8 mouse cellular contexts compared by ENCODE assay signal in the genomic region with DNA sequence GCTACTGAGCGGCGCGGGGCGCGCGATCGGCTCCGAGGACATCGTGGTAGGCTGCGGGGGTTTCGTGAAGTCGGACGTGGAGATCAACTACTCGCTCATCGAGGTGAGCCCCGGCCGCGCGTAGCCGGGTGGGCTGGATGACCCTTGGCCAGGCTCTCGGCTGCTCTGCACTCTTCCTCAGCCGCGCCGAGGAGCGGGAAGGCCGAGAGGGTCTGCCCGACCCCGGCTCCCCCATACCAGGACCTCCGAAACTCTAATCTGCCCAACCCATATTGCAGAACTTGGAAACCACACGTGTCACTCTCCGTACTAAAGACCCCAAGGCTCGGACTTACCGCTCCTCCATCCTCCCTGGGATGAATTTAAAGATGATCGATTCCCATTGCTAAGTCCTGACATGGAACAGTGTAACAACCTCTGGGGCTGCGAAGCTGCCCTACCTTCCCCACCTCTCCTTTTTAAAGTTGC. TPM values are rescaled to one million over a fixed set of nuclear protein-coding genes. Genes with fewer than 3 reads are reported as not detected.
DNase-seq lines count a peak whose midpoint lies in the region; ATAC-seq and TF ChIP-seq lines count a peak whose summit lies in the region.

No protein-coding gene starts in this region.

- H3K27me3 ChIP-seq in heart, adult 2 months (ENCODE audit: control insufficient read depth, insufficient read depth, low read length): no peaks in the 10 kb centered on the region
- H3K27me3 ChIP-seq in C2C12 (ENCODE audit: control insufficient read depth, insufficient read depth, insufficient read length): no peaks in the 10 kb centered on the region
- peaks cover 11% of the 10 kb centered on the region; the same call in 1 of the 2 replicates for H3K27me3 ChIP-seq in forebrain, embryonic 12.5 days
- no peaks in the 10 kb centered on the region for H3K27me3 ChIP-seq in liver, embryonic 14.5 days (ENCODE audit: control insufficient read depth, insufficient read depth, low read length)

- peaks cover 2% of the 10 kb centered on the region for H3K79me2 ChIP-seq in heart, adult 2 months (replicated peaks; ENCODE audit: control insufficient read depth, insufficient read depth, low read length)
- peaks cover 11% of the 10 kb centered on the region for H3K79me2 ChIP-seq in C2C12 (ENCODE audit: control insufficient read depth, insufficient read depth)

- ATAC-seq in forebrain, embryonic 12.5 days (ENCODE audit: low FRiP score): peak; percentile 70; the same call in 1 of the 2 replicates
- peak; percentile 11 for ATAC-seq in liver, embryonic 14.5 days (ENCODE audit: insufficient read depth)
- no peak for ATAC-seq in granulocyte monocyte progenitor cell, adult 5-6 weeks (replicated peaks; ENCODE audit: poor library complexity, severe bottlenecking)

- H3K4me1 ChIP-seq in heart, adult 2 months (ENCODE audit: control insufficient read depth, insufficient read depth, low read length): peaks cover 5% of the 10 kb centered on the region; the same call in 1 of the 2 replicates
- H3K4me1 ChIP-seq in forebrain, embryonic 12.5 days: peaks cover 22% of the 10 kb centered on the region
- H3K4me1 ChIP-seq in liver, embryonic 14.5 days (replicated peaks; ENCODE audit: control insufficient read depth in 2 of 2, insufficient read depth in 2 of 2, low read length in 1 of 2): peaks cover 19 to 39% of the 10 kb centered on the region in 2 experiments

- H3ac ChIP-seq in C2C12 (ENCODE audit: control insufficient read depth, insufficient read length, low read depth): peak overlapping the region; percentile 92

- DNase-seq in heart, adult 2 months: no peak
- DNase-seq in heart, postnatal 4 days: no peak
- no peak for DNase-seq in liver, embryonic 14.5 days (ENCODE audit: low read depth in 3 of 3, low spot score in 3 of 3)
- no peak for DNase-seq in urinary bladder, postnatal 14 days (ENCODE audit: low spot score)
- DNase-seq in spleen, postnatal 14 days (ENCODE audit: low spot score in 2 of 2): no peak

- peak overlapping the region; percentile 97 for H3K9ac ChIP-seq in heart, adult 2 months (ENCODE audit: low read depth, low read length)
- peak overlapping the region; percentile 83 for H3K9ac ChIP-seq in forebrain, embryonic 12.5 days
- H3K9ac ChIP-seq in liver, embryonic 14.5 days (replicated peaks): peak overlapping the region; percentile 84

- H3K79me3 ChIP-seq in C2C12 (ENCODE audit: low read depth): peaks cover 8% of the 10 kb centered on the region

- no peaks in the 10 kb centered on the region for H3K9me3 ChIP-seq in forebrain, embryonic 12.5 days
- no peaks in the 10 kb centered on the region for H3K9me3 ChIP-seq in liver, embryonic 14.5 days (ENCODE audit: control insufficient read depth, low read length)

- no peak for TF ChIP-seq CTCF in heart, adult 2 months (IDR thresholded peaks at IDR 0.05)
- no peak for TF ChIP-seq CTCF in C2C12 (IDR thresholded peaks at IDR 0.05; ENCODE audit: control insufficient read depth, insufficient read depth, insufficient read length)
- no peak for TF ChIP-seq CTCF in liver, embryonic 14.5 days (IDR thresholded peaks at IDR 0.05; ENCODE audit: low read depth)

- WGBS in heart, adult 2 months: under 1% methylated on average over 35 of the region's 35 CpGs
- under 1% methylated on average over 31 of the region's 35 CpGs for WGBS in forebrain, embryonic 12.5 days
- WGBS in liver, embryonic 14.5 days (ENCODE audit: insufficient replicate concordance): under 1% methylated on average over 25 of the region's 35 CpGs

- H3K36me3 ChIP-seq in heart, adult 2 months (ENCODE audit: control insufficient read depth, insufficient read depth, low read length): no peaks in the 10 kb centered on the region
- H3K36me3 ChIP-seq in C2C12 (ENCODE audit: control insufficient read depth, insufficient read depth): no peaks in the 10 kb centered on the region
- H3K36me3 ChIP-seq in forebrain, embryonic 12.5 days (replicated peaks): peaks cover 13% of the 10 kb centered on the region
- peaks cover 7% of the 10 kb centered on the region; the same call in 1 of the 2 replicates for H3K36me3 ChIP-seq in liver, embryonic 14.5 days (replicated peaks; ENCODE audit: control insufficient read depth, insufficient read depth, low read depth)

- H3K4me3 ChIP-seq in heart, adult 2 months: peak overlapping the region; percentile 95
- peak overlapping the region; percentile 79 for H3K4me3 ChIP-seq in C2C12 (ENCODE audit: insufficient read depth, poor library complexity, severe bottlenecking)
- peak overlapping the region; percentile 85 for H3K4me3 ChIP-seq in forebrain, embryonic 12.5 days (replicated peaks)
- H3K4me3 ChIP-seq in liver, embryonic 14.5 days (ENCODE audit: insufficient read depth in 1 of 2, low read depth in 2 of 2, low read length in 2 of 2): peak overlapping the region; percentile 75 to 85

- H3K4me2 ChIP-seq in forebrain, embryonic 12.5 days: peak overlapping the region; percentile 78
- peak overlapping the region; percentile 92 for H3K4me2 ChIP-seq in liver, embryonic 14.5 days (ENCODE audit: low read depth)

- TF ChIP-seq EP300 in heart, adult 2 months (IDR thresholded peaks at IDR 0.05; ENCODE audit: insufficient read depth, low read depth, low read length): no peak
- no peak for TF ChIP-seq EP300 in liver, embryonic 14.5 days (IDR thresholded peaks at IDR 0.05; ENCODE audit: low read depth)

- intact Hi-C loops in heart, adult 2 months (cut with DNase I): loop anchor here (10.0 kb wide), 1 partner anchor 199 kb away; a partner anchor contains a TSS

- no peak for TF ChIP-seq POLR2A in heart, adult 2 months (IDR thresholded peaks at IDR 0.05; ENCODE audit: insufficient read depth, low read depth, low read length)

- peak overlapping the region; percentile 62 for H3K27ac ChIP-seq in heart, adult 2 months
- no peak overlapping the region for H3K27ac ChIP-seq in forebrain, embryonic 12.5 days
- no peak overlapping the region for H3K27ac ChIP-seq in liver, embryonic 14.5 days

TF ChIP-seq in C2C12, 6 proteins besides CTCF, POLR2A, EP300 and RAD21:
- TF ChIP-seq USF1 (IDR thresholded peaks at IDR 0.05; ENCODE audit: low read depth) (no peak), MAX (IDR thresholded peaks at IDR 0.05) (no peak), MYOG (IDR thresholded peaks at IDR 0.05; ENCODE audit: control insufficient read depth, extremely low read depth, insufficient read length) (no peak), FOSL1 (IDR thresholded peaks at IDR 0.05; ENCODE audit: insufficient read depth, low read length, poor library complexity, severe bottlenecking) (no peak), CEBPB (IDR thresholded peaks at IDR 0.05; ENCODE audit: low read depth) (no peak), MYOD1 (IDR thresholded peaks at IDR 0.05; ENCODE audit: control insufficient read depth, insufficient read length, low read depth) (no peak)

RNA-seq across cellular contexts. Expression of a gene that starts 0.4 kb away (rescaled TPM):
- total RNA-seq in heart, adult 2 months (2021): 10 to 100 TPM; 88.1 to 91.7 TPM
- 49.1 and 65.2 TPM in 2 replicates for polyA plus RNA-seq in heart, adult 2 months (2012; rRNA removed)
- 10 to 100 TPM; 61.0 to 64.7 TPM for total RNA-seq in heart, postnatal 4 days (2021)
- polyA plus RNA-seq in C2C12 (2012; fragmentation: generic; extraction: Trizol): 67.6 TPM
- polyA plus RNA-seq in forebrain, embryonic 12.5 days (2016; fragmentation: Nextera tagmentation; extraction: Ambion mirVana): 32.8 and 33.2 TPM in 2 replicates
- 13.6 and 17.0 TPM in 2 replicates for polyA plus RNA-seq in liver, embryonic 14.5 days (2012; rRNA removed)
- 12.9 and 14.9 TPM in 2 replicates for polyA plus RNA-seq in liver, embryonic 14.5 days (2014; fragmentation: Nextera tagmentation; extraction: Ambion mirVana)
- 40.8 and 56.0 TPM in 2 replicates for total RNA-seq in granulocyte monocyte progenitor cell, adult 5-6 weeks (2014; fragmentation: Nextera tagmentation)
- 59.7 and 71.5 TPM in 2 replicates for total RNA-seq in granulocyte monocyte progenitor cell, adult 5-6 weeks (2017)

RNA-seq across cellular contexts. Expression of a gene that starts 3.8 kb away (rescaled TPM):
- not detected for total RNA-seq in heart, adult 2 months (2021)
- 0.14 TPM in 1 of 2 replicates, not detected in the other for polyA plus RNA-seq in heart, adult 2 months (2012; rRNA removed)
- total RNA-seq in heart, postnatal 4 days (2021): not detected
- not detected for polyA plus RNA-seq in C2C12 (2012; fragmentation: generic; extraction: Trizol)
- 0.10 and 0.18 TPM in 2 replicates for polyA plus RNA-seq in forebrain, embryonic 12.5 days (2016; fragmentation: Nextera tagmentation; extraction: Ambion mirVana)
- polyA plus RNA-seq in liver, embryonic 14.5 days (2012; rRNA removed): 12.0 and 12.4 TPM in 2 replicates
- polyA plus RNA-seq in liver, embryonic 14.5 days (2014; fragmentation: Nextera tagmentation; extraction: Ambion mirVana): 4.1 and 7.8 TPM in 2 replicates
- total RNA-seq in granulocyte monocyte progenitor cell, adult 5-6 weeks (2014; fragmentation: Nextera tagmentation): not detected in 2 replicates
- not detected in 2 replicates for total RNA-seq in granulocyte monocyte progenitor cell, adult 5-6 weeks (2017)
